Mouse (Mus musculus) neural tube, embryonic 15.5 days (tissue): Measurements from ENCODE around the gene Fblim1. TPM values are rescaled to one million over a fixed set of nuclear protein-coding genes. Genes with fewer than 3 reads are reported as not detected.

Experiments
- ATAC-seq: fragments of 200-750 bp; cut with Nextera tagmentation; 2 replicates; pipeline ENCODE4 v1.8.0; 2017; ENCODE audit warnings: mild to moderate bottlenecking, moderate TSS enrichment, moderate library complexity; ENCODE audit not compliant: low FRiP score
- H3K27ac ChIP-seq: fragments of 300-500 bp; sonication (generic); replicated peaks from 2 replicates; pipeline ENCODE4 v1.5.1; 2015; ENCODE audit warnings: mild to moderate bottlenecking, inconsistent platforms
- H3K27me3 ChIP-seq: fragments of 300-500 bp; sonication (generic); replicated peaks from 2 replicates; pipeline ENCODE4 v1.6.1; 2015; ENCODE audit warnings: inconsistent platforms
- H3K36me3 ChIP-seq: fragments of 300-500 bp; sonication (generic); 2 replicates; pipeline ENCODE4 v1.6.1; 2015; ENCODE audit warnings: inconsistent platforms
- H3K4me1 ChIP-seq: fragments of 300-500 bp; sonication (generic); 2 replicates; pipeline ENCODE4 v1.6.1; 2015; ENCODE audit warnings: inconsistent platforms
- H3K4me2 ChIP-seq: fragments of 300-500 bp; sonication (generic); 2 replicates; pipeline ENCODE4 v1.6.1; 2015; ENCODE audit warnings: inconsistent platforms, mild to moderate bottlenecking, moderate library complexity
- H3K4me3 ChIP-seq: fragments of 300-500 bp; sonication (generic); replicated peaks from 2 replicates; pipeline ENCODE4 v1.5.1; 2015; ENCODE audit warnings: mild to moderate bottlenecking, inconsistent platforms
- H3K9ac ChIP-seq: fragments of 300-500 bp; sonication (generic); replicated peaks from 2 replicates; pipeline ENCODE4 v1.6.1; 2015; ENCODE audit warnings: mild to moderate bottlenecking, inconsistent platforms
- H3K9me3 ChIP-seq: fragments of 300-500 bp; sonication (generic); replicated peaks from 2 replicates; pipeline ENCODE4 v1.6.1; 2016; ENCODE audit warnings: inconsistent platforms
- WGBS: fragments of 180-500 bp; shearing (Covaris S2); methylation state at CpG from one replicate; pipeline ENCODE4 v1.1.7; 2015; ENCODE audit warnings: mixed read lengths; 5-methylcytosine and 5-hydroxymethylcytosine counted together
- polyA plus RNA-seq: library from polyadenylated mRNA; unstranded; fragments of >200 nt; fragmentation: Nextera tagmentation; extraction: Ambion mirVana; gene quantifications from 2 replicates; pipeline ENCODE4 v1.2.1, GENCODE M21; 2015

Fblim1 gene
- polyA plus RNA-seq, 1 experiment from 2014 or later: 31.0 TPM

DNA sequence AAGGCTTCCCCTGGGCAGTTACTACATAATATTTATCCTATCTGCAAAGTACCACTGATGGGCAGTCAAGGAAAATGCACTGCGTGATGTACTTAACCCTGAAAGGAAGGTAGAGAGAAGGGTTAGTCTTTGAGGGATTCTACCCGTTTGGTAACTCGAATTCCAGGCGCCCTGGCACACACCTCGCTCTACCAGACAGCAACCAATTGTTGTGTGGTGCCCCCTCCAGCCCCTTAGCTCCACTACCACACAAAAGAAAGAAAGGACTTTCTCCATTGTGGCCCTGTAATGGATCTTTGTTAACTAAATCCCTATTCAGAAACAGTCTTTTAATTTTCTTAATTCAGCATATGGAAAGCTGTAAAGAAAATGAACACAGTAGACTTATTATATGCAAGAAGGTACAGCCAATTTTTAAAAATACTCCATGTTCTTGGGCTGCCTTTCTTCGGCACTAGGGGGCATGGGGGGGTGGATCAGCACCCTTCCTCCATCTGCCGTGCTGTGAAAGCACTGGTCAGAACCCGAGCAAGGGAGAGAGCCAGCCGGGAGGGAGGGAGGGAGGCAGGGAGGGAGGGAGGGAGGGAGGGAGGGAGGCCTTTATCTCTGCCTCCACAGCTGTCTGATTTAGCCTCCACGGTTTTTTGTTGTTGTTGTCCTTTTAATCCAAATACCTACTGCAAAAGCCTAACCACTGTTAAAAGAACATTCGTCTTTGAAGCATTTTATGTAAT is 70.8 kb downstream of the Fblim1 start:
- Histone ChIP-seq H3K27ac (peak overlapping the region; percentile 97), H3K4me3 (peak overlapping the region; percentile 89), H3K4me1 (peaks cover 45% of the 10 kb centered on the region), H3K9ac (peak overlapping the region; percentile 93), H3K9me3 (no peaks in the 10 kb centered on the region), H3K4me2 (peak overlapping the region; percentile 76), H3K27me3 (no peaks in the 10 kb centered on the region), H3K36me3 (no peaks in the 10 kb centered on the region)
- no peak; the same call in 1 of the 2 replicates for ATAC-seq
- WGBS: 6% methylated on average over 9 of the region's 11 CpGs

DNA sequence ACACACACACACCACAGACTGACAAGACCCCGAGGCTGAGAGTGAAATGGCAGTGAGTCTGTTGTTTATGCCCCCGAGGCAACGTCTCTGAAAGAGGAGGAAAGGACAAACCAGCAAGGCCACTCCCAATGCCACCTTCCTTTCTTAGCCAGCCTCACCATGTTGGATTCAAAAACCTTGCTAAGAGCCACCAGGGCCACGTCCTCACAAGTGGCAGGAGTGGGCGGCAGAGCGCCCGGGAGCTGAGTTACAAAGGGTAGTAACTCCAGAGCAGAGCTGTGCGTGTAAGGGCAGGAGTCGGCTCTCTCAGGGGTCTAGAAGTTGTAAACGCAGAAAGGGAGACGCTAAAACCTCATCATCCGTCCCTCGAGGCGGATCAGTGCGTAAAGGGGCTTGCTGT is 74.9 kb downstream of the Fblim1 start:
- Histone ChIP-seq H3K27me3 (no peaks in the 10 kb centered on the region), H3K4me1 (peaks cover 46% of the 10 kb centered on the region), H3K9ac (no peak overlapping the region), H3K36me3 (no peaks in the 10 kb centered on the region), H3K4me3 (no peak overlapping the region), H3K9me3 (no peaks in the 10 kb centered on the region), H3K27ac (no peak overlapping the region), H3K4me2 (no peak overlapping the region)
- ATAC-seq: no peak
- 74% methylated on average over 15 of the region's 15 CpGs for WGBS

- Histone ChIP-seq H3K9me3 (no peaks in the 10 kb centered on the region), H3K27ac (no peak overlapping the region), H3K4me1 (peaks cover 44% of the 10 kb centered on the region), H3K4me3 (no peak overlapping the region), H3K4me2 (no peak overlapping the region), H3K9ac (no peak overlapping the region), H3K27me3 (no peaks in the 10 kb centered on the region), H3K36me3 (no peaks in the 10 kb centered on the region)
- 86% methylated on average over 11 of the region's 11 CpGs for WGBS
- ATAC-seq: no peak
Observed at GRCm38 (mm10) chr4:141528938-141529337, 77.0 kb downstream of the Fblim1 start.

GRCm38 (mm10) chr4:141526936-141527650 is 78.8 kb downstream of the Fblim1 start:
- Histone ChIP-seq H3K36me3 (peaks cover 1% of the 10 kb centered on the region), H3K4me3 (no peak overlapping the region), H3K27me3 (no peaks in the 10 kb centered on the region), H3K9me3 (no peaks in the 10 kb centered on the region), H3K4me1 (peaks cover 36% of the 10 kb centered on the region), H3K27ac (no peak overlapping the region), H3K9ac (no peak overlapping the region), H3K4me2 (no peak overlapping the region)
- 81% methylated on average over 7 of the region's 7 CpGs for WGBS
- ATAC-seq: no peak

Other genes starting within 250 kb of the Fblim1 start
- gene Fam131c, start 237.9 kb downstream of the Fblim1 start, polyA plus RNA-seq: 35.2 and 42.5 TPM in 2 replicates
- 0.33 TPM in 1 of 2 replicates, not detected in the other for gene Clcnka, start 207.4 kb downstream of the Fblim1 start, polyA plus RNA-seq
- gene Clcnkb, start 190.1 kb downstream of the Fblim1 start, polyA plus RNA-seq: 0.27 TPM in 1 of 2 replicates, not detected in the other
- 0.31 and 1.0 TPM in 2 replicates for gene Hspb7, start 185.3 kb downstream of the Fblim1 start, polyA plus RNA-seq
- gene Srarp, start 170.0 kb downstream of the Fblim1 start, polyA plus RNA-seq: 0.27 and 0.58 TPM in 2 replicates
- 34.8 and 34.9 TPM in 2 replicates for gene Zbtb17, start 161.4 kb downstream of the Fblim1 start, polyA plus RNA-seq
- gene Spen, start 67.5 kb downstream of the Fblim1 start, polyA plus RNA-seq: 13.4 and 13.7 TPM in 2 replicates
- 0.18 and 0.88 TPM in 2 replicates for gene Tmem82, start 12.5 kb upstream of the Fblim1 start, polyA plus RNA-seq
- 0.10 and 0.28 TPM in 2 replicates for gene Slc25a34, start 17.7 kb upstream of the Fblim1 start, polyA plus RNA-seq
- gene Plekhm2, start 58.8 kb upstream of the Fblim1 start, polyA plus RNA-seq: 6.8 and 8.1 TPM in 2 replicates
- gene Rsc1a1, start 79.5 kb upstream of the Fblim1 start, polyA plus RNA-seq: 0.22 TPM in 1 of 2 replicates, not detected in the other
- gene Ddi2, start 117.3 kb upstream of the Fblim1 start, polyA plus RNA-seq: 11.9 and 14.9 TPM in 2 replicates
- 0.72 TPM in 1 of 2 replicates, not detected in the other for gene Agmat, start 140.6 kb upstream of the Fblim1 start, polyA plus RNA-seq
- 6.2 TPM in 2 replicates for gene Dnajc16, start 184.8 kb upstream of the Fblim1 start, polyA plus RNA-seq
- gene Casp9, start 187.5 kb upstream of the Fblim1 start, polyA plus RNA-seq: 19.2 and 20.1 TPM in 2 replicates
- 1.3 TPM in 1 of 2 replicates, not detected in the other for gene Cela2a, start 220.1 kb upstream of the Fblim1 start, polyA plus RNA-seq
- gene Ctrc, start 240.3 kb upstream of the Fblim1 start, polyA plus RNA-seq: not detected in 2 replicates